Mouse (Mus musculus) embryonic facial prominence, embryonic 15.5 days (tissue): Measurements from ENCODE around the gene Lgmn. TPM values are rescaled to one million over a fixed set of nuclear protein-coding genes. Genes with fewer than 3 reads are reported as not detected.
A peak's percentile ranks its signal among the peaks of the same experiment; 100 is the strongest.

Experiments used
- ATAC-seq: fragments of 200-750 bp; cut with Nextera tagmentation; 2 replicates; pipeline ENCODE4 v1.8.0; 2017; ENCODE audit warnings: low read depth, moderate TSS enrichment; ENCODE audit not compliant: insufficient number of reproducible peaks, low FRiP score, low TSS enrichment
- H3K27ac ChIP-seq: fragments of 300-500 bp; sonication (generic); replicated peaks from 2 replicates; pipeline ENCODE4 v1.5.1; 2015; ENCODE audit warnings: mild to moderate bottlenecking, inconsistent platforms
- H3K27me3 ChIP-seq: fragments of 300-500 bp; sonication (generic); 2 replicates; pipeline ENCODE4 v1.6.1; 2015; ENCODE audit warnings: inconsistent platforms
- H3K36me3 ChIP-seq: fragments of 300-500 bp; sonication (generic); 2 replicates; pipeline ENCODE4 v1.6.1; 2015; ENCODE audit warnings: mild to moderate bottlenecking, inconsistent platforms
- H3K4me1 ChIP-seq: fragments of 300-500 bp; sonication (generic); 2 replicates; pipeline ENCODE4 v1.6.1; 2015; ENCODE audit warnings: inconsistent platforms
- H3K4me2 ChIP-seq: fragments of 300-500 bp; sonication (generic); replicated peaks from 2 replicates; pipeline ENCODE4 v1.6.1; 2015; ENCODE audit warnings: mild to moderate bottlenecking, inconsistent platforms
- H3K4me3 ChIP-seq: fragments of 300-500 bp; sonication (generic); replicated peaks from 2 replicates; pipeline ENCODE4 v1.5.1; 2015; ENCODE audit warnings: mild to moderate bottlenecking, inconsistent platforms
- H3K9ac ChIP-seq: fragments of 300-500 bp; sonication (generic); 2 replicates; pipeline ENCODE4 v1.6.1; 2015; ENCODE audit warnings: inconsistent platforms
- H3K9me3 ChIP-seq: fragments of 300-500 bp; sonication (generic); replicated peaks from 2 replicates; pipeline ENCODE4 v1.6.1; 2016; ENCODE audit warnings: inconsistent platforms
- WGBS: fragments of 180-500 bp; shearing (Covaris S2); methylation state at CpG from one replicate; pipeline ENCODE4 v1.1.7; 2015; 5-methylcytosine and 5-hydroxymethylcytosine counted together
- polyA plus RNA-seq: library from polyadenylated mRNA; unstranded; fragments of >200 nt; fragmentation: Nextera tagmentation; extraction: Ambion mirVana; gene quantifications from 2 replicates; pipeline ENCODE4 v1.2.1, GENCODE M21; 2015

Lgmn gene
- polyA plus RNA-seq, 1 experiment from 2014 or later, result 103 TPM

DNA sequence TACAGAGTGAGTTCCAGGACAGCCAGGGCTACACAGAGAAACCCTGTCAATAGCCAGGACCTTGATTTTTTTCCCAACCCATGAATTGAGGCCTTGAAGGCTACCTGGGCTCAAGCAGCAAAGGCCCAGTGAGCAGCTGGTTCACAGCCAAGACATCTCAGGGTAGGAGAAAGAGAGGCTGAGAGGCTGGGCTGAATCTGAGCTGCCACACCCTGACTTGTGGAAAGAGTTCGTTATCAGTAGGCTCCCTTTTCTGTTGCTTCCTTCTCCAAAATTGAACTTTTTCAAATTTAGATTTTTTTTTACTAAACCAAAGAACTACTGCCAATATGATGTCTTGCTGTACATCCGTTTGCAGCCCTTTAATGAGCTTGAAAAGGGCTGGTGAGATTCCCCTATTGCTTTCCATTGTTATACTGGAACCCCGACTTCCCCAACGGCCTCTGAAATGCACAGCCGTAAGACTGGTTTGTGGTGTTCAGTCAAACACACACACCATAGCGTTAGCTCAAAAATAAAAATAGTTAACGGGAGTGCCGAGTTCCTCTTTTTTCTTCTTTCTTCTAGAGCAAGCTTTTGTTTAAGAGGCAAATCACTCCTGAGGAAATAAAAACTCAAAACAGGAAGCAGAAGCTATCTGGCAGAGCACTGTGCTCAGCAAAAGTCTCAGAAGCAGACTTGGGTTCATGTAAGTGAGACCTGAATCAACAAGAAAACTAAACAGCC lies 11.7 kb upstream of the Lgmn start:
- ATAC-seq, result no peak
- Histone ChIP-seq H3K4me2 (no peak overlapping the region), H3K4me3 (no peak overlapping the region), H3K36me3 (no peaks in the 10 kb centered on the region), H3K27me3 (no peaks in the 10 kb centered on the region), H3K9me3 (no peaks in the 10 kb centered on the region), H3K9ac (no peak overlapping the region), H3K27ac (peak overlapping the region; percentile 14; the same call in 1 of the 2 replicates), H3K4me1 (no peaks in the 10 kb centered on the region)
- 74% methylated on average over 8 of the region's 8 CpGs for WGBS

DNA sequence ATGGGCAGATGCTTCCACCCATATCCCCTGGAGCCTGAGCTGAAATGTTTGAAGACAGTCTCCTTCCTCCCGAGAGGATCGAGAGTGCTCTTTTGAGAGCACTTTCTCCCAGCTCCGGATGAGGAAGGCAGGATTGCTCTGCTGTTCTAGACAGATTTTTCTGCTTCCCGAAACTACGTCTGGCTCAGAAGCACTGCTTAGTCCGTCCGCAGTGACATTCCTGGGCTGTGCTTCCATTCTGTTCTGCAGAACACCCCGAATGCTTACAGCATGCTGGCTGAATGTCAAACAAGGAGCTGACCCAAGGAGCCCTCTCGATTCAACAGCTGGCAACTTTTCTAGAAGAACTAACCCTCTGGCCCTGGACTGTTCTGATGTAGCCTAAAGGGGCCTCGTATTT lies 10.8 kb upstream of the Lgmn start:
- Histone ChIP-seq H3K4me3 (no peak overlapping the region), H3K4me2 (no peak overlapping the region), H3K9ac (no peak overlapping the region), H3K9me3 (no peaks in the 10 kb centered on the region), H3K4me1 (no peaks in the 10 kb centered on the region), H3K27me3 (no peaks in the 10 kb centered on the region), H3K36me3 (no peaks in the 10 kb centered on the region), H3K27ac (0 out of 2 replicates have a peak overlapping the region, but pooled peaks have one; percentile 14)
- WGBS, result 52% methylated on average over 10 of the region's 10 CpGs
- ATAC-seq, result no peak

DNA sequence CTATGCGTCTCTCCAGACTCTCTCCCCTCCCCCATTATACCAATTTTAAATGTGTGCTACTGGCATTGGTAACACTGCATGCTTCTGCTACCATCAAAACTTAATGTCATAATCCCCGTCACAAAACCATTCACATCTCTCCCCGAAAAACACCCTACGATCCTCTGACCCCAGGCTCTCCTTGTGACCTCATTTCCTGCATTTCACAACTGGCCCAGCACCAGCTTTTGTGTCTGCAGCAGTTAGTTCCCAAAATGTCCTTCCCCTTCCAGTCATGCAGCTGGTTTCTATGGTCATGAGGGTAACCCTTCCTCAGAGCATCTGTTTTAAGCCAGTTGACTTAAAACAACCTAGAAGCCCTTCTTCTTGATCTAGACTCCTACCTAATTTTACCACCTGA lies 5.8 kb upstream of the Lgmn start:
- Histone ChIP-seq H3K27me3 (no peaks in the 10 kb centered on the region), H3K4me2 (no peak overlapping the region), H3K36me3 (no peaks in the 10 kb centered on the region), H3K9me3 (no peaks in the 10 kb centered on the region), H3K4me1 (no peaks in the 10 kb centered on the region), H3K4me3 (no peak overlapping the region), H3K9ac (no peak overlapping the region), H3K27ac (no peak overlapping the region)
- 60% methylated on average over 4 of the region's 4 CpGs for WGBS
- ATAC-seq, result no peak

DNA sequence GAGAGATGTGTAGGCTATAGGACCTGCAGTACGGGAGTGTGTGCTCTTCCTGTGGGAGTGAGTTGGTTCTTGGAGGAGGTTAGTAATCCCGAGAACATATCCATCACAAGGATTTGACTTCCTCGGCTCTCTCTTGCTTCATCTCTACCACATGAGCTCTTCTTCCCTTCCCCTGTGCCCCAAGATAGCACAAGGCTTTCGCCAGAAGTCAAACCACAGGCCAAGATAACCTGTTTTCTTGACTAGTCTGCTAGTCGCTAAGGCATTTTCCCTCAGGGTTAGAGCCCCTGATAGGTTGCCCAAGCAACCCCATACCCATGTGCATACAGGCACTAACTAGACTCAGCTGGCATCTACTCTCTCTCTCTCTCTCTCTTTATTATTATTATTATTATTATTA lies 4.1 kb upstream of the Lgmn start:
- 67% methylated on average over 5 of the region's 5 CpGs for WGBS
- no peak for ATAC-seq
- H3K9me3 ChIP-seq, result no peaks in the 10 kb centered on the region
- H3K27ac ChIP-seq, result no peak overlapping the region
- no peaks in the 10 kb centered on the region for H3K27me3 ChIP-seq
- no peak overlapping the region for H3K4me2 ChIP-seq
- peaks cover 4% of the 10 kb centered on the region; the same call in 1 of the 2 replicates for H3K4me1 ChIP-seq
- H3K9ac ChIP-seq, result no peak overlapping the region
- H3K36me3 ChIP-seq, result no peaks in the 10 kb centered on the region
- H3K4me3 ChIP-seq, result no peak overlapping the region

DNA sequence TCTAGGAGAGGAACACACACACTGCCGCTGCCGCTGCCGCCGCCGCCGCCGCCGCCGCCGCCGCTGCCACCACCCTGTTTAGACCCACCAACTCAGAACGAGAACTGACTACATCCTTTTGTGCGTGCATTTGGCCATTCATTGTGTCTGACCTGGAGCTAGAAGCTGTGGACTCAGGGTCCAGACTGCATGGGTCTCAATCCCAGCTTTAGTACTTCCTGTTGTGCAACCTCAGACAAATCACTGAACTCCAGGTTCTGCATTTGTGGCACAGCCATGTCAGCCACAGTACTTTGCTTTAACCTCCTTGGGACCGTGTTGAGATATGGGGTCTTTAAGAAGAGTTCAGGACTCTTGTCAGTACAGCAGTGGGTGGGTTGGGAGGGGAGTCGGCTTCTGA lies 3.0 kb upstream of the Lgmn start:
- H3K27ac ChIP-seq, result no peak overlapping the region
- H3K4me2 ChIP-seq, result no peak overlapping the region
- H3K9ac ChIP-seq, result no peak overlapping the region
- H3K27me3 ChIP-seq, result no peaks in the 10 kb centered on the region
- no peaks in the 10 kb centered on the region for H3K36me3 ChIP-seq
- no peak overlapping the region for H3K4me3 ChIP-seq
- WGBS, result 86% methylated on average over 15 of the region's 15 CpGs
- H3K9me3 ChIP-seq, result no peaks in the 10 kb centered on the region
- no peak for ATAC-seq
- peaks cover 12% of the 10 kb centered on the region; the same call in 1 of the 2 replicates for H3K4me1 ChIP-seq

DNA sequence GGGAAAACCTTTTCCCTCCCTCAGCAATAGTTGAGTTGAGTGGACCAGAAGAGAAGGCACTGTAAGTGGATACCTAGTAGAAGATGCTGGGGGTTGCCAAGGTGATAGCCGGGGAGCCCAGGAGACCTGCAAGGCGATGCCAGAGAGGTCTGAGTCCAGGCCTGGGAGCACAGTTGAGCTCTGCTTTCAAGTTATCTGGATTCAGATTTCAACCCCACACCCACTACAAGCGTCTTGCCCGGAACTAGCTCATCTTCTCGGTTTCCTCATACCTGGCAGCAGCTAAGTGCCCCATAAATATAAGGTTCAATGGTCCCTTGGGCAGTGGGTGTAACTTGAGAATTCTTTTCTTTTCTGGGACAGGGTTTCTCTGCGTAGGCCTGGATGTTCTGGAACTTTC lies 1.5 kb upstream of the Lgmn start:
- H3K4me3 ChIP-seq, result no peak overlapping the region
- peaks cover 12% of the 10 kb centered on the region; the same call in 1 of the 2 replicates for H3K4me1 ChIP-seq
- no peak overlapping the region for H3K4me2 ChIP-seq
- no peak overlapping the region for H3K9ac ChIP-seq
- H3K27ac ChIP-seq, result no peak overlapping the region
- 58% methylated on average over 6 of the region's 6 CpGs for WGBS
- ATAC-seq, result no peak
- no peaks in the 10 kb centered on the region for H3K27me3 ChIP-seq
- H3K9me3 ChIP-seq, result no peaks in the 10 kb centered on the region
- no peaks in the 10 kb centered on the region for H3K36me3 ChIP-seq

DNA sequence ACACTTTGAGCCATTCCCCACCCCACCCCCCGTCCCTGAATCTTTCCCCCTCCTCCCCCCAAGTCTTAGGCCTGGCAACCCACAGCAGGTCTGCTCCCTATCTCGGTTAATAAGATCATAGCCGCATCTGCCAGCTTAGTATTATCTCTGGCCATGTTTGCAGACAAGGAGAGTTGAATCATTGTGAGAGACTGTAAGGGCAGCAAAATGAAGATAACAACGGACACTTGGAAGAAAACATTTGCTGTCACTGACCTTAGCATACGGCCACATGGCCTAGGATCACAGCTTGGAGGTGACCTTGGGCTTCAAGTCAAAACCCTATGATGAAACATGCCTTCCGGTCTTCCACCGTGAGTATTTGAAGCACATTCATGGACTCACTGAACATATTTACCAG lies 938 bp upstream of the Lgmn start:
- H3K36me3 ChIP-seq, result no peaks in the 10 kb centered on the region
- H3K9ac ChIP-seq, result no peak overlapping the region
- no peaks in the 10 kb centered on the region for H3K9me3 ChIP-seq
- H3K4me3 ChIP-seq, result no peak overlapping the region
- no peak overlapping the region for H3K27ac ChIP-seq
- WGBS, result 81% methylated on average over 7 of the region's 7 CpGs
- H3K27me3 ChIP-seq, result no peaks in the 10 kb centered on the region
- ATAC-seq, result no peak
- H3K4me2 ChIP-seq, result no peak overlapping the region
- H3K4me1 ChIP-seq, result peaks cover 12% of the 10 kb centered on the region; the same call in 1 of the 2 replicates

DNA sequence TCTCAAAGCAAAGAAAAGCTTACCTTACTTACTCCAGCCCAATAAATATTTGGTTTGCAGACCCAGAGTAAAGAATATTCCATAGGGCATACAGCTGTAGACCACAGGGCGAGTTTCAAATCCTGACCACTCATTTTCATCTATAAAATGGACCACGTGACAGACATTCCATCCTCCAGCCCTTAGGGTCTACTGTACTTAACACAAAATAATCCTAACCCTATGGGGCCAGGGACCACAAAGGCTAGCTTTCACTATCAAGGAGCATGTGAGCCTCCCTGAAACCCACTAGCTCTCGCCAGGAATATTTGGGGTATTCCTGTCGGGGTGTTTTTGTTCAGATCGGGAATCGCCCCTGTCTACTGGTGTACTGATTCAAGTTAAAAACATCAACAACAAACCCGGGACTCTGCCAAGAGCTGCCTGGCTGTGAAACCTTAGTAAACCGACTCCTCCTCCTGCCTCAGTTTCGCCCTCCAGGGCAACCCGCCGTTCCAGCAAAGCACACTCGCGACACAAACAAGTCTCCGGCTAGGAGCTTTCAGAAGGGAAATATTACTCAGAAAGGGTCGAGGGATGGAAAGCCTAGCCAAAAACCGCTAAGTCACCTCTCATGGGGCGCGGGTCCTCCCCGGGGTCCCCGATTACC lies 506 bp downstream of the Lgmn start:
- Histone ChIP-seq H3K27ac (peak overlapping the region; percentile 79), H3K9ac (peak overlapping the region; percentile 43), H3K9me3 (no peaks in the 10 kb centered on the region), H3K27me3 (no peaks in the 10 kb centered on the region), H3K4me3 (peak overlapping the region; percentile 62), H3K4me1 (peaks cover 12% of the 10 kb centered on the region; the same call in 1 of the 2 replicates), H3K36me3 (no peaks in the 10 kb centered on the region), H3K4me2 (peak overlapping the region; percentile 62)
- 1% methylated on average over 20 of the region's 20 CpGs for WGBS
- peak; percentile 22; the same call in 1 of the 2 replicates for ATAC-seq

DNA sequence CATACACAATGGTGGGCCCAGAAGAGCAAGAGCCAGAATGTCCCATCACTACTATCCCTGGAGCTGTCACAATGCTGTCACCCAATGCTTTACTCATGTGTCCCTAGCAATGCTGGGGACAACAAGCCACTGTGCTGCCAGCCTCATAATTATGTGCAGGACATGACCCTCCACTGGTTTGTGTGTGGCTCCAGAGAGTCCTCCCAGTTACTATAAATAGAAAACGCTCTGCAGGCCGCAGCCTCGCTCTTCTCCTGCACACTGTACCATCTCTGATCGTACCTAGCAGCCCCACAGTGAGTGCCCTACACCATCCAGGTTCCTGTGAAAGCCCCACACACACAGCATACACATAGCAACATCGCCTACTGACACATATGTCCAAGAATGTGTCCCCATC lies 1.7 kb downstream of the Lgmn start:
- WGBS, result 63% methylated on average over 5 of the region's 5 CpGs
- no peaks in the 10 kb centered on the region for H3K9me3 ChIP-seq
- no peak overlapping the region for H3K4me2 ChIP-seq
- peak overlapping the region; percentile 62; the same call in 1 of the 2 replicates for H3K4me3 ChIP-seq
- peaks cover 12% of the 10 kb centered on the region; the same call in 1 of the 2 replicates for H3K4me1 ChIP-seq
- no peak for ATAC-seq
- H3K27ac ChIP-seq, result no peak overlapping the region
- no peaks in the 10 kb centered on the region for H3K27me3 ChIP-seq
- H3K36me3 ChIP-seq, result no peaks in the 10 kb centered on the region
- no peak overlapping the region for H3K9ac ChIP-seq

DNA sequence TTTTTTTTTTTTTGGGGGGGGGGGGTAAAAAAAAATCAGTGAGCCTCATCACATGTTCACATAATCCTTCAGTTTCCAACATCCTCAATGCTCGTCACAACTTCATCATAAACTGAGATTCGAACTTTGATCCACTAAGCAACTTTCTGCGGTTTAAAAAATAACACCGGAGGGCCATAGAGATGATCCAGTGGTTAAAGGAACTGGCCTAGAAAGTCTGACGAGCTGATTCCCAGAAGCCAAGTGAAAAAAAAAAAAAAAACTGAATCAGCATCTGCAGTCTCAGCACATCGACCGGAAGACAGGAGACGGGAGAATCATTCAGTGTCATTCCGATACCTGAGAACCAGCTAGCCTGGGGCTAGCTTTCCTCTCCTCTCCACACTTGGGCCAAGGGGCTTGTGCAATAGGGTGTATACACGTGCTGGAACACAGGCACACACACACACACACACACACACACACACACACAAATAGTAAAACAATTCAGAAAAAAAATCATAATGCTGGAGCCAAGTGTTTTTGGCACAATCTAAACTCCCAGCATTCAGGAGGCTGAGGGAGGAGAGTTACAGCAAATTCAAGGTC lies 2.6 kb downstream of the Lgmn start:
- peak overlapping the region; percentile 34; the same call in 1 of the 2 replicates for H3K27ac ChIP-seq
- no peak overlapping the region for H3K9ac ChIP-seq
- ATAC-seq, result no peak
- no peak overlapping the region for H3K4me3 ChIP-seq
- H3K36me3 ChIP-seq, result no peaks in the 10 kb centered on the region
- 47% methylated on average over 10 of the region's 10 CpGs for WGBS
- peaks cover 16% of the 10 kb centered on the region; the same call in 1 of the 2 replicates for H3K4me1 ChIP-seq
- H3K9me3 ChIP-seq, result no peaks in the 10 kb centered on the region
- no peak overlapping the region for H3K4me2 ChIP-seq
- no peaks in the 10 kb centered on the region for H3K27me3 ChIP-seq

DNA sequence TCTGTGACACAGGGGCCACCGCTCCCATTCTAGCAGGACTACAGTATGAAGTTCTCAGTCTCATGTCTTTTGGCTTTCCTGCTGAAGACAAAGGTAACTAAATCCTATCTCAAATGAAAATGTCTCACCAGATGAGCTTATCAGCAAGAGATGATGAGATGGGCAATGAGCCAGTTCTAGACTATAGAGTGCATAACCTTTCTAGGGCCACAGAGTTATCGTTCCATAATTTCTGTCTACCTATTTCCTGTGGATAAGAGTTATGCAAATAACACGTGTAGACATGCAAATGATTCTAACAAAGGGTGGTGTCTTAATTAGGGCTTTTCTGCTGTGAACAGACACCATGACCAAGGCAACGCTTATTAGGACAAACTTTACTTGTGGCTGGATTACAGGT lies 5.5 kb downstream of the Lgmn start:
- Histone ChIP-seq H3K4me2 (no peak overlapping the region), H3K4me1 (peaks cover 18% of the 10 kb centered on the region; the same call in 1 of the 2 replicates), H3K4me3 (no peak overlapping the region), H3K9me3 (no peaks in the 10 kb centered on the region), H3K27ac (no peak overlapping the region), H3K27me3 (no peaks in the 10 kb centered on the region), H3K36me3 (no peaks in the 10 kb centered on the region), H3K9ac (no peak overlapping the region)
- ATAC-seq, result no peak
- whole genome bisulfite sequencing, result 86% methylated on average over 4 of the region's 4 CpGs
